Mouse (Mus musculus): ENCODE results near the gene Mettl7a1. TPM values are rescaled to one million over a fixed set of nuclear protein-coding genes. Genes with fewer than 3 reads are reported as not detected.
A peak's percentile ranks its signal among the peaks of the same experiment; 100 is the strongest.
"Not testable (repeated sequence)": the region's sequence is repeated elsewhere in the genome, so short reads cannot be mapped to it uniquely, and the experiment has no call there.

The Mettl7a1 gene
- total and polyA plus RNA-seq, 2 experiments from 2014 or later = 2.6 to 12.4 TPM

- H3K27ac ChIP-seq (ENCODE audit: low read depth, low read length) = no peak overlapping the region
- H3K4me3 ChIP-seq (ENCODE audit: low read depth, low read length) = no peak overlapping the region
- no peak for ATAC-seq (ENCODE audit: low FRiP score)
- peak; percentile 9 for DNase-seq (ENCODE audit: low spot score)
- no peak overlapping the region for H3K9ac ChIP-seq (replicated peaks; ENCODE audit: low read length, poor library complexity, severe bottlenecking)
- no peaks in the 10 kb centered on the region for H3K27me3 ChIP-seq (ENCODE audit: insufficient read depth, low read length)
- H3K4me2 ChIP-seq (ENCODE audit: low read depth, low read length, poor library complexity, severe bottlenecking) = no peak overlapping the region
- no peaks in the 10 kb centered on the region for H3K4me1 ChIP-seq (ENCODE audit: insufficient read depth, low read length)
- no peaks in the 10 kb centered on the region for H3K36me3 ChIP-seq (ENCODE audit: insufficient read depth, low read length)
- WGBS = 84% methylated on average over 7 of the region's 7 CpGs
- TF ChIP-seq CTCF (IDR thresholded peaks at IDR 0.05) = no peak
- no peaks in the 10 kb centered on the region for H3K9me3 ChIP-seq (ENCODE audit: low read length)
Observed at GRCm38 (mm10) chr15:100330739-100331138, 26.8 kb downstream of the Mettl7a1 start.

- not testable (repeated sequence) for H3K36me3 ChIP-seq (ENCODE audit: insufficient read depth, low read length); H3K9me3 ChIP-seq (ENCODE audit: low read length); H3K4me2 ChIP-seq (ENCODE audit: low read depth, low read length, poor library complexity, severe bottlenecking); H3K4me3 ChIP-seq (ENCODE audit: low read depth, low read length); DNase-seq (ENCODE audit: low spot score); H3K4me1 ChIP-seq (ENCODE audit: insufficient read depth, low read length); H3K27ac ChIP-seq (ENCODE audit: low read depth, low read length); H3K9ac ChIP-seq (replicated peaks; ENCODE audit: low read length, poor library complexity, severe bottlenecking); H3K27me3 ChIP-seq (ENCODE audit: insufficient read depth, low read length)
- peak; percentile 13; the same call in 1 of the 2 replicates for ATAC-seq (ENCODE audit: low FRiP score)
- 41% methylated on average over 2 of the region's 10 CpGs for WGBS
Observed at GRCm38 (mm10) chr15:100332077-100332961, 28.4 kb downstream of the Mettl7a1 start.

GRCm38 (mm10) chr15:100334629-100335028, 30.7 kb downstream of the Mettl7a1 start, which contains the start of gene Mettl7a3:
Gene Mettl7a3 (plus strand): TSS chr15:100334929.
- DNase-seq (ENCODE audit: low spot score) (no peak), ATAC-seq (ENCODE audit: low FRiP score) (no peak)
- no peaks in the 10 kb centered on the region for H3K36me3 ChIP-seq (ENCODE audit: insufficient read depth, low read length)
- H3K9me3 ChIP-seq (ENCODE audit: low read length) = no peaks in the 10 kb centered on the region
- 80% methylated on average over 10 of the region's 10 CpGs for WGBS
- H3K4me2 ChIP-seq (ENCODE audit: low read depth, low read length, poor library complexity, severe bottlenecking) = no peak within 1 kb of the TSS
- H3K9ac ChIP-seq (replicated peaks; ENCODE audit: low read length, poor library complexity, severe bottlenecking) = no peak within 1 kb of the TSS
- no peak within 1 kb of the TSS for H3K4me3 ChIP-seq (ENCODE audit: low read depth, low read length)
- no peak for TF ChIP-seq CTCF (IDR thresholded peaks at IDR 0.05)
- H3K27ac ChIP-seq (ENCODE audit: low read depth, low read length) = no peak within 1 kb of the TSS
- H3K27me3 ChIP-seq (ENCODE audit: insufficient read depth, low read length) = no peaks in the 10 kb centered on the region
- H3K4me1 ChIP-seq (ENCODE audit: insufficient read depth, low read length) = no peaks in the 10 kb centered on the region

GRCm38 (mm10) chr15:100337328-100337727, 33.4 kb downstream of the Mettl7a1 start:
- H3K27ac ChIP-seq (ENCODE audit: low read depth, low read length); H3K4me2 ChIP-seq (ENCODE audit: low read depth, low read length, poor library complexity, severe bottlenecking); H3K4me3 ChIP-seq (ENCODE audit: low read depth, low read length); H3K36me3 ChIP-seq (ENCODE audit: insufficient read depth, low read length); H3K4me1 ChIP-seq (ENCODE audit: insufficient read depth, low read length); ATAC-seq (ENCODE audit: low FRiP score); H3K9ac ChIP-seq (replicated peaks; ENCODE audit: low read length, poor library complexity, severe bottlenecking); H3K9me3 ChIP-seq (ENCODE audit: low read length); H3K27me3 ChIP-seq (ENCODE audit: insufficient read depth, low read length); DNase-seq (ENCODE audit: low spot score): not testable (repeated sequence)

- H3K9me3 ChIP-seq (ENCODE audit: low read length); H3K4me3 ChIP-seq (ENCODE audit: low read depth, low read length); H3K4me1 ChIP-seq (ENCODE audit: insufficient read depth, low read length); H3K27ac ChIP-seq (ENCODE audit: low read depth, low read length); H3K9ac ChIP-seq (replicated peaks; ENCODE audit: low read length, poor library complexity, severe bottlenecking); ATAC-seq (ENCODE audit: low FRiP score); H3K36me3 ChIP-seq (ENCODE audit: insufficient read depth, low read length); H3K4me2 ChIP-seq (ENCODE audit: low read depth, low read length, poor library complexity, severe bottlenecking); H3K27me3 ChIP-seq (ENCODE audit: insufficient read depth, low read length): not testable (repeated sequence)
- peak; percentile 57 for TF ChIP-seq CTCF (IDR thresholded peaks at IDR 0.05)
- 44% methylated on average over 10 of the region's 10 CpGs for WGBS
- peak; percentile 28 for DNase-seq (ENCODE audit: low spot score)
Observed at GRCm38 (mm10) chr15:100337847-100338246, 33.9 kb downstream of the Mettl7a1 start.

- H3K27me3 ChIP-seq (ENCODE audit: insufficient read depth, low read length); H3K27ac ChIP-seq (ENCODE audit: low read depth, low read length); H3K4me2 ChIP-seq (ENCODE audit: low read depth, low read length, poor library complexity, severe bottlenecking); H3K36me3 ChIP-seq (ENCODE audit: insufficient read depth, low read length); H3K9ac ChIP-seq (replicated peaks; ENCODE audit: low read length, poor library complexity, severe bottlenecking); H3K4me1 ChIP-seq (ENCODE audit: insufficient read depth, low read length); ATAC-seq (ENCODE audit: low FRiP score); H3K9me3 ChIP-seq (ENCODE audit: low read length); H3K4me3 ChIP-seq (ENCODE audit: low read depth, low read length); DNase-seq (ENCODE audit: low spot score): not testable (repeated sequence)
- WGBS = 72% methylated on average over 4 of the region's 5 CpGs
Observed at GRCm38 (mm10) chr15:100341314-100341980, 37.5 kb downstream of the Mettl7a1 start.
